Mouse (Mus musculus): Measurements from ENCODE around the gene Rpl26.

DNA sequence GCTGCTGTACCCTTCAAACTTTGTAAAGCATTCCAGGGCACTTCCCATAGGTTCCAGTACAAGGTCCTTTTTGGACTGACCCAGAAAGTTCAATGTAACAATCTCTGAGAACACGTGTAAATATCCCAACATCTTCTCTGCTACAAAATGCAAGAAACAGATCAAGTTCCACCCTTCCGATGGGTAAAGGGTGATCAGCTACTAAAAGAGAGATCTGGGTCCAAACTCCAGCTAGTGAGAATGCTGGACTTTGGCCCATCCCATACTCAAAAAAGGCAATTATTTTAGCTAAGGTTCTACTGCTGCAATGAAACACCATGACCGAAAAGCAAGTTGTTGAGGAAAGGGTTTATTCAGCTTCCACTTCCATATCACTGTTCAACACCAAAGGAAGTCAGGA lies 46.8 kb upstream of the Rpl26 start:
- no peak for TF ChIP-seq EP300 (IDR thresholded peaks at IDR 0.05; ENCODE audit: low read depth)
- no peak for TF ChIP-seq CTCF (IDR thresholded peaks at IDR 0.05; ENCODE audit: low read depth)

All from liver, embryonic 14.5 days (tissue).